Mouse (Mus musculus) hindbrain, embryonic 12.5 days (tissue): ENCODE data around the gene Spen. TPM values are rescaled to one million over a fixed set of nuclear protein-coding genes. Genes with fewer than 3 reads are reported as not detected.

Experiments used
- ATAC-seq: fragments of 200-750 bp; cut with Nextera tagmentation; 2 replicates; pipeline ENCODE4 v1.8.0; 2017; ENCODE audit warnings: moderate TSS enrichment; ENCODE audit not compliant: low FRiP score
- H3K27ac ChIP-seq: fragments of 300-500 bp; sonication (generic); 2 replicates; pipeline ENCODE4 v1.5.1; 2016; ENCODE audit warnings: mild to moderate bottlenecking
- H3K27me3 ChIP-seq: fragments of 300-500 bp; sonication (generic); 2 replicates; pipeline ENCODE4 v1.6.1; 2016; ENCODE audit warnings: mild to moderate bottlenecking
- H3K36me3 ChIP-seq: fragments of 300-500 bp; sonication (generic); 2 replicates; pipeline ENCODE4 v1.6.1; 2016; ENCODE audit warnings: mild to moderate bottlenecking
- H3K4me1 ChIP-seq: fragments of 300-500 bp; sonication (generic); 2 replicates; pipeline ENCODE4 v1.6.1; 2016
- H3K4me2 ChIP-seq: fragments of 300-500 bp; sonication (generic); replicated peaks from 2 replicates; pipeline ENCODE4 v1.6.1; 2016; ENCODE audit warnings: mild to moderate bottlenecking
- H3K4me3 ChIP-seq: fragments of 300-500 bp; sonication (generic); 2 replicates; pipeline ENCODE4 v1.5.1; 2016; ENCODE audit warnings: mild to moderate bottlenecking
- H3K9ac ChIP-seq: fragments of 300-500 bp; sonication (generic); 2 replicates; pipeline ENCODE4 v1.6.1; 2016; ENCODE audit warnings: mild to moderate bottlenecking, moderate library complexity
- H3K9me3 ChIP-seq: fragments of 300-500 bp; sonication (generic); replicated peaks from 2 replicates; pipeline ENCODE4 v1.6.1; 2016; ENCODE audit warnings: mild to moderate bottlenecking
- WGBS: fragments of 180-500 bp; shearing (Covaris S2); methylation state at CpG from one replicate; pipeline ENCODE4 v1.1.7; 2016; 5-methylcytosine and 5-hydroxymethylcytosine counted together
- polyA plus RNA-seq: library from polyadenylated mRNA; unstranded; fragments of >200 nt; fragmentation: Nextera tagmentation; extraction: Ambion mirVana; gene quantifications from 2 replicates; pipeline ENCODE4 v1.2.1, GENCODE M21; 2016

The Spen gene
- polyA plus RNA-seq, 1 experiment from 2014 or later = 21.7 TPM

GRCm38 (mm10) chr4:141479411-141479810 lies 59.0 kb downstream of the Spen start:
- no peak for ATAC-seq
- Histone ChIP-seq H3K4me2 (no peak overlapping the region), H3K4me3 (no peak overlapping the region), H3K27me3 (no peaks in the 10 kb centered on the region), H3K36me3 (peaks cover 97% of the 10 kb centered on the region), H3K9ac (no peak overlapping the region), H3K9me3 (no peaks in the 10 kb centered on the region), H3K27ac (no peak overlapping the region), H3K4me1 (no peaks in the 10 kb centered on the region)
- WGBS = 96% methylated on average over 8 of the region's 8 CpGs

DNA sequence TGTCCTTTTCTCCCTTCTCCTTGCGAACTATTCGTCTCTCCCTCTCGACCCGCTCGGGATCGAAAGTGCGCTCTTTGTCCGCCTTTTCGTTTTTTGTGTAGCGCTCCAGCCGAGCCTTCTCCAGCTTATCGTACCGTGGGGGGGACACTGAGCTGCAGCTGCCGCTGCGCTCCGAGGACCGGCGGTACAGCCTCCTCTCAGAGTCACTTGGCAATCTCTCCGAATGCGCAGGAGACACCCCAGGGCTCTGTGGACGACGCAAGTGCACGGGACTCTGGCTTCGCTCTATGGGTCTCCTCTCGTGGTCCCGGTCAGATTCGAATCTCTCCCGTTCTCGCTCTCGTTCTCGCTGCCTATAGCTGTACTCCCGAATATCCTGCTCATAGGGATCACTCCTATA lies 59.6 kb downstream of the Spen start:
- Histone ChIP-seq H3K4me2 (no peak overlapping the region), H3K36me3 (peaks cover 97% of the 10 kb centered on the region), H3K27me3 (no peaks in the 10 kb centered on the region), H3K27ac (no peak overlapping the region), H3K9me3 (no peaks in the 10 kb centered on the region), H3K4me1 (0 out of 2 replicates have a peak, but pooled peaks cover under 1% of the 10 kb centered on the region), H3K9ac (no peak overlapping the region), H3K4me3 (no peak overlapping the region)
- WGBS = 92% methylated on average over 32 of the region's 32 CpGs
- ATAC-seq = no peak

DNA sequence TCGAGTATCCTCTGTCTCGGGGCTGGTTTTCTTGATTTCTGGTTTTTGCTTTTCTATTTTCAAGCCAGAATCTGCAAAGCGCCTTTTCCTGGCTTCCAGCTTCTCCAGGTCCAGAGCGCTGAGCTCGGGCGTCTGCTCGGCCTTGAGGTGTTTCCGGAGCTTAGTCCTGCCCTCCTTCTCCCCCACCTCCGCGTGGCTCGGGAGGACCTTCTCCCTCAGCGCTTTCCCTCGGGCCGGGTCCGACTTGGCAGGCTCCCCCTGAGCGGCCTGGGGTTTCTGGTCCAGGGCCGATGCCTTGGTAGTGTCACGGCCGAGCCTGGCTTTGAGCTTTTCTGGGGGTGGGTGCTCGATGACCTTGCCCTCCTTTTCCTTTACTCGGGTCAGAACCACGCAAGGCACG lies 60.2 kb downstream of the Spen start:
- 88% methylated on average over 23 of the region's 23 CpGs for WGBS
- no peak for ATAC-seq
- no peak overlapping the region for H3K4me3 ChIP-seq
- no peaks in the 10 kb centered on the region for H3K9me3 ChIP-seq
- H3K4me1 ChIP-seq = peaks cover 4% of the 10 kb centered on the region; the same call in 1 of the 2 replicates
- no peak overlapping the region for H3K27ac ChIP-seq
- H3K36me3 ChIP-seq = peaks cover 98% of the 10 kb centered on the region
- no peak overlapping the region for H3K4me2 ChIP-seq
- H3K9ac ChIP-seq = no peak overlapping the region
- H3K27me3 ChIP-seq = no peaks in the 10 kb centered on the region

- H3K36me3 ChIP-seq = peaks cover 98% of the 10 kb centered on the region
- no peak overlapping the region for H3K4me3 ChIP-seq
- H3K27me3 ChIP-seq = no peaks in the 10 kb centered on the region
- H3K9me3 ChIP-seq = no peaks in the 10 kb centered on the region
- H3K4me2 ChIP-seq = no peak overlapping the region
- no peak overlapping the region for H3K27ac ChIP-seq
- H3K4me1 ChIP-seq = peaks cover 9% of the 10 kb centered on the region; the same call in 1 of the 2 replicates
- H3K9ac ChIP-seq = no peak overlapping the region
- ATAC-seq = no peak
- 86% methylated on average over 16 of the region's 16 CpGs for WGBS
Measured at GRCm38 (mm10) chr4:141477681-141478102, 60.7 kb downstream of the Spen start.

DNA sequence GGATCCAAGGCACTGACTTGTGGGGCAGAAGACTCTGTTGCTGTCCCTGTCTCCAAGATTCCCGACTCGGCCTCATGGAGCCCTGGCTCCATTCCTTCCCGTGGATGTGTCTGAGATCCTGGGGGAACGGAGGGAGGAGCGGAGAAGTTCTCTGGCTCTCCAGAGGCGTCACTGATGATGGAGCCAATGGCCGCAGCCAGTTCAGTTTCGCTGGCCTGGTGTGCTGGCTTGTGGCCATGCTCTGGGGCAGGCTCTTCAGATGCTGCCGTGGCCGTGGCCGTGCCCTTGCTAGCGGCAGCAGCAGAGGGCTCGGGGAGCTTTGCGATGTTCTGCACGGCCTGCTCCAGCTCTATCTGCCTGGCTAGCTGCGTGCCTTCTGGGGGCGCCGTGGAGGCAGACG lies 64.0 kb downstream of the Spen start:
- Histone ChIP-seq H3K4me1 (peaks cover 9% of the 10 kb centered on the region; the same call in 1 of the 2 replicates), H3K4me3 (no peak overlapping the region), H3K9ac (no peak overlapping the region), H3K36me3 (peaks cover 100% of the 10 kb centered on the region), H3K27me3 (no peaks in the 10 kb centered on the region), H3K4me2 (no peak overlapping the region), H3K27ac (no peak overlapping the region), H3K9me3 (0 out of 2 replicates have a peak, but pooled peaks cover 4% of the 10 kb centered on the region)
- no peak for ATAC-seq
- WGBS = 92% methylated on average over 19 of the region's 19 CpGs

DNA sequence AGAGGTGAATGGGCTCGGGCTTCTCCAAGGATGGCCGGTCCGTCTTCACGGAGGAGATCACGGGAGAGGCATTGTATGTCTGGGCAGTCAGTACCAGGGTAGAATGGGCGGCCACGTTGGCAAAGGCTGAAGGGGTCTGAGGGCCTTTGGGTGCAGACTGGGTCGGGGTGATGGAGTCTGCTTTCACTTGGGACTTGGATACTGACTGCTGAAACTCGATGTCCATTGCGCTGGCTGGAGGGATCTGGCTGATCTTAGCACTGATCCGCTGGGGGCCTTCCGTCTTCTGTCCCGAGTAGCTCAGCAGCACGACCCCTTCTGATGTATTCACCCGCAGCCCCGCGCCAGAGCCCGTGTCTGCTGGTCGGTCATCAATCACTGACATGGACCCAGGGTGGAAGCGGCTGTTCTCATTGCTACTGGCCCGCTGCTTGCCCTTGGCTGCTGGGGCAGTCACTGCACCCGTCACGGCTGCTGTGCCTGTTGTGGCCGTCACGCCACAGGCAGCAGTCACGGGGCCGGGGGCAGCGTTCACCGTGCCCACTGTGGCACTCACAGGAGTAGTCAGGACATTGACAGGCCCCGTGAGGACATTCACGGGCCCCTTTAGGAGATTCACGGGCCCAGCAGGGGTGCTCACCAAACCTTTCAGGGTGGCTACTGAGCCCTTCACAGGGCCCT lies 65.6 kb downstream of the Spen start:
- no peak for ATAC-seq
- Histone ChIP-seq H3K4me3 (no peak overlapping the region), H3K27me3 (no peaks in the 10 kb centered on the region), H3K9me3 (0 out of 2 replicates have a peak, but pooled peaks cover 4% of the 10 kb centered on the region), H3K9ac (no peak overlapping the region), H3K27ac (no peak overlapping the region), H3K4me2 (no peak overlapping the region), H3K4me1 (peaks cover 9% of the 10 kb centered on the region; the same call in 1 of the 2 replicates), H3K36me3 (peaks cover 98% of the 10 kb centered on the region)
- 66% methylated on average over 32 of the region's 32 CpGs for WGBS

DNA sequence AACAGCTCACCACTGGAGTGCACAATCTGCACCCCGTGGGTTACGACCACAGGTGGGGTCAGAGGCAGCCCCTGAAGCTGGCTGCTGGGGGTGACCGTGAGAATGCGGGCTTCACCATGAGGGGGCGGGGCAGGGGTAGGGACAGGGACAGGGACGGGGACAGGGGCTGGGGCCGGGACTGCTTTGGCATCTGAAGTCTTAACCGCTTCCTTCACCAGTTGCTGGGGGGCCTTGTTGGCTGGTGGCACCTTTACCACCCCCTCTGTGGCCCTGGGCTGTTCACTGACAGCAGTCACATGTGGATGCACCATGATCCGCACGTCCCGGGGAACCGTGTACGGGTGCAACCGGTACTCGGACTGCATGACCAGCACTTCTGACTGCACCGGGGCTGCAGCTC lies 66.9 kb downstream of the Spen start:
- H3K4me1 ChIP-seq = peaks cover 9% of the 10 kb centered on the region; the same call in 1 of the 2 replicates
- H3K27ac ChIP-seq = no peak overlapping the region
- H3K9me3 ChIP-seq = 0 out of 2 replicates have a peak, but pooled peaks cover 4% of the 10 kb centered on the region
- H3K4me2 ChIP-seq = no peak overlapping the region
- H3K4me3 ChIP-seq = no peak overlapping the region
- H3K36me3 ChIP-seq = peaks cover 98% of the 10 kb centered on the region
- no peak overlapping the region for H3K9ac ChIP-seq
- WGBS = 96% methylated on average over 16 of the region's 16 CpGs
- ATAC-seq = no peak
- H3K27me3 ChIP-seq = no peaks in the 10 kb centered on the region

DNA sequence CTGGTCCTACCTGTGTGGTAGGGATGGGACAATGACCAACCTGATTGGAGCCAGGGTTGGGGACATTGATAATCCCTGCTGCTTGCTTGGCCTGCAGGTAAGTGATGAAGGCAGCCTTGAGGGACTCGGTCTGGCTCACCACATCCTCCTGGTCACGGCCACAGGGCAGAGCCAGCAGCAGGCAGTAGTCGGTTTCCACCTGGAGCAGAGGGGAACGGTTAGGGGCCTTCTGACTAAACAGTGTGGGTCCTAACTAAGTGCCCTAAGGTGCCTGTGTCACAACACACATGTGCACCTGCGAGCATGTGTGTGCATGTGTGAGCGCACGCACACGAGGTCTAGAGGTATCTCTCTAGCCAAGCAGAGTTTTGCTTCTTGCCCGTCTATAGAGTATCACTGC lies 69.1 kb downstream of the Spen start:
- Histone ChIP-seq H3K4me3 (no peak overlapping the region), H3K9me3 (0 out of 2 replicates have a peak, but pooled peaks cover 4% of the 10 kb centered on the region), H3K9ac (no peak overlapping the region), H3K4me1 (peaks cover 9% of the 10 kb centered on the region; the same call in 1 of the 2 replicates), H3K4me2 (no peak overlapping the region), H3K27ac (no peak overlapping the region), H3K27me3 (no peaks in the 10 kb centered on the region), H3K36me3 (peaks cover 98% of the 10 kb centered on the region)
- no peak for ATAC-seq
- 94% methylated on average over 9 of the region's 9 CpGs for WGBS

- no peak overlapping the region; the same call in 1 of the 2 replicates for H3K27ac ChIP-seq
- H3K4me1 ChIP-seq = peaks cover 6% of the 10 kb centered on the region; the same call in 1 of the 2 replicates
- H3K4me3 ChIP-seq = no peak overlapping the region
- H3K27me3 ChIP-seq = no peaks in the 10 kb centered on the region
- H3K36me3 ChIP-seq = peaks cover 98% of the 10 kb centered on the region
- H3K9ac ChIP-seq = no peak overlapping the region
- no peak for ATAC-seq
- 76% methylated on average over 10 of the region's 10 CpGs for WGBS
- 0 out of 2 replicates have a peak, but pooled peaks cover 4% of the 10 kb centered on the region for H3K9me3 ChIP-seq
- no peak overlapping the region for H3K4me2 ChIP-seq
Measured at GRCm38 (mm10) chr4:141468576-141468975, 69.8 kb downstream of the Spen start.

- Histone ChIP-seq H3K27me3 (no peaks in the 10 kb centered on the region), H3K9ac (no peak overlapping the region), H3K4me2 (no peak overlapping the region), H3K36me3 (peaks cover 98% of the 10 kb centered on the region), H3K27ac (no peak overlapping the region), H3K4me1 (no peaks in the 10 kb centered on the region), H3K9me3 (0 out of 2 replicates have a peak, but pooled peaks cover 4% of the 10 kb centered on the region), H3K4me3 (no peak overlapping the region)
- WGBS = 86% methylated on average over 6 of the region's 6 CpGs
- no peak for ATAC-seq
Measured at GRCm38 (mm10) chr4:141467581-141467927, 70.8 kb downstream of the Spen start.

DNA sequence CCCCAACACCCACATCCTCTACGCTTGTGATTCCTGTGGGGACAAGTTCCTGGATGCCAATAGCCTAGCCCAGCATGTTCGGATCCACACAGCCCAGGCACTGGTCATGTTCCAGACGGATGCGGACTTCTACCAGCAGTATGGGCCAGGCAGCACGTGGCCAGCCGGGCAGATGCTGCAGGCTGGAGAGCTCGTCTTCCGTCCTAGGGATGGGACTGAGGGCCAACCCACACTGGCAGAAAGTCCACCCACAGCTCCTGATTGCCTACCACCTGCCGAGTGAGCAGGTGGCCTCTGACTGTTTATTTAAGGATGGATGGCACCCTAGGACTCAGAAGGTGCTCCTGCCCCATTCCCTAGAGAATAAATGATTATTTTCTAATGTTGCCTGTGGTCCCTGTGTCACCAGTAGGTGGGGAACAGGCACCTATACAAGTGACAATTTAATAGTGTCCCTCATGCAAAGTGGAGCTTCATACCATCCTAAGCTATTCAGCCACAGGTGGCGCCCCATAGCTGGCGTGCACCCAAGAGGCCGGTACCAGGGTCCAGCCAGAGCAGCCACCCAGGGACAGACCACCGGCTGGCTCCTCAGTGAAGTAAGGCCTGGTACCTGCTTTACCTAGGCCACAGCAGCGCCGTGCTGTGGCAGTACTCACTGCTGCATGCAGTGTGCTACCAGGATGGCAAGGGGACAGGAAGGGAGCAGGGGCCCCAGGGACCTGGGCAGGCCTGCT lies 71.4 kb downstream of the Spen start:
- H3K9ac ChIP-seq = no peak overlapping the region
- H3K27ac ChIP-seq = no peak overlapping the region
- H3K4me2 ChIP-seq = no peak overlapping the region
- H3K9me3 ChIP-seq = 0 out of 2 replicates have a peak, but pooled peaks cover 4% of the 10 kb centered on the region
- ATAC-seq = no peak
- H3K4me3 ChIP-seq = no peak overlapping the region
- peaks cover 98% of the 10 kb centered on the region for H3K36me3 ChIP-seq
- H3K4me1 ChIP-seq = no peaks in the 10 kb centered on the region
- no peaks in the 10 kb centered on the region for H3K27me3 ChIP-seq
- WGBS = 85% methylated on average over 15 of the region's 15 CpGs

DNA sequence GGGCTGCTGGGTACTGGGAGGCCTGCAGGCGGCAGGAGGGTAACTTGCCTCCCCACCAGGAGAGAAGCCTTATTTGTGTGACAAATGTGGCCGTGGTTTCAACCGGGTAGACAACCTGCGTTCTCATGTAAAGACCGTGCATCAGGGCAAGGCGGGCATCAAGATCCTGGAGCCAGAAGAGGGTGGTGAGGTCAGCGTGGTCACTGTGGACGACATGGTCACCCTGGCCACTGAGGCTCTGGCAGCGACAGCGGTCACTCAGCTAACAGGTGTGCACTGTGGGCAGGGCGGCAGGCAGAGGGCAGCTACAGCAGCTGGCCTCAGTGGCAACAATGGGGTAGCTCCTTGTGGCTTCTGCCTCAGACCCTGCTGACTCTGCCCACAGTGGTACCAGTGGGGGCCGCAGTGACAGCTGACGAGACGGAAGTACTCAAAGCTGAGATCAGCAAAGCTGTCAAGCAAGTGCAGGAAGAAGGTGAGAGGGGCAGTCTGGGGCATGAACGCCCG lies 72.1 kb downstream of the Spen start:
- Histone ChIP-seq H3K27ac (no peak overlapping the region), H3K9ac (no peak overlapping the region), H3K4me2 (no peak overlapping the region), H3K4me3 (no peak overlapping the region), H3K4me1 (peaks cover 2% of the 10 kb centered on the region), H3K9me3 (0 out of 2 replicates have a peak, but pooled peaks cover 2% of the 10 kb centered on the region), H3K27me3 (no peaks in the 10 kb centered on the region), H3K36me3 (peaks cover 97% of the 10 kb centered on the region)
- 90% methylated on average over 16 of the region's 16 CpGs for WGBS
- no peak for ATAC-seq
